ENCODE assay signal across 8 mouse cellular contexts in genomic region chr14:103069864-103070611, GRCm38 (mm10). TPM values are rescaled to one million over a fixed set of nuclear protein-coding genes. Genes with fewer than 3 reads are reported as not detected.
A peak's percentile ranks its signal among the peaks of the same experiment; 100 is the strongest.
DNase-seq lines count a peak whose midpoint lies in the region; ATAC-seq and TF ChIP-seq lines count a peak whose summit lies in the region.

TSS of gene Cln5 (plus strand) at chr14:103070216.

- peaks cover 18% of the 10 kb centered on the region for H3K4me1 ChIP-seq in bone marrow macrophage, adult 2 months (ENCODE audit: control insufficient read depth, insufficient read depth, low read length)
- peaks cover 4% of the 10 kb centered on the region; the same call in 1 of the 2 replicates for H3K4me1 ChIP-seq in embryonic fibroblast, embryonic 13.5 days (ENCODE audit: control insufficient read depth, insufficient read depth, low read length)
- H3K4me1 ChIP-seq in heart, embryonic 10.5 days: peaks cover 12% of the 10 kb centered on the region
- peaks cover 13% of the 10 kb centered on the region for H3K4me1 ChIP-seq in kidney, embryonic 15.5 days

- H3K4me3 ChIP-seq in bone marrow macrophage, adult 2 months (ENCODE audit: insufficient read depth, low read length): peak within 1 kb of the TSS; percentile 79
- peak within 1 kb of the TSS; percentile 92 for H3K4me3 ChIP-seq in embryonic fibroblast, embryonic 13.5 days (ENCODE audit: insufficient read depth, low read length)
- peak within 1 kb of the TSS; percentile 79 for H3K4me3 ChIP-seq in heart, embryonic 10.5 days
- peak within 1 kb of the TSS; percentile 86 for H3K4me3 ChIP-seq in kidney, embryonic 15.5 days (replicated peaks)

- H3K9ac ChIP-seq in kidney, embryonic 15.5 days: peak within 1 kb of the TSS; percentile 71

- H3K27me3 ChIP-seq in heart, embryonic 10.5 days (ENCODE audit: insufficient read depth, poor library complexity, severe bottlenecking): no peaks in the 10 kb centered on the region
- no peaks in the 10 kb centered on the region for H3K27me3 ChIP-seq in kidney, embryonic 15.5 days

- peaks cover 33% of the 10 kb centered on the region for H3K36me3 ChIP-seq in heart, embryonic 10.5 days
- H3K36me3 ChIP-seq in kidney, embryonic 15.5 days: peaks cover 28% of the 10 kb centered on the region

- ATAC-seq in kidney, embryonic 15.5 days (replicated peaks; ENCODE audit: low FRiP score): peak; percentile 99
- ATAC-seq in monocyte, adult 5-6 weeks (replicated peaks; ENCODE audit: insufficient number of reproducible peaks, low FRiP score, low TSS enrichment, poor library complexity, severe bottlenecking): peak; percentile 65

- no peak for TF ChIP-seq CTCF in bone marrow macrophage, adult 2 months (IDR thresholded peaks at IDR 0.05; ENCODE audit: low read depth, low read length)
- no peak for TF ChIP-seq CTCF in embryonic fibroblast, embryonic 13.5 days (IDR thresholded peaks at IDR 0.05; ENCODE audit: borderline replicate concordance, insufficient read depth, low read length)

- no peak for TF ChIP-seq POLR2A in bone marrow macrophage, adult 2 months (IDR thresholded peaks at IDR 0.05; ENCODE audit: borderline replicate concordance, low read depth, low read length)
- TF ChIP-seq POLR2A in embryonic fibroblast, embryonic 13.5 days (IDR thresholded peaks at IDR 0.05; ENCODE audit: low read depth, low read length): peak; percentile 97

- DNase-seq in A20 (ENCODE audit: low read depth, low spot score) (peak; percentile 99), liver (peak; percentile 96)
- peak; percentile 96 for DNase-seq in heart, embryonic 10.5 days (ENCODE audit: low spot score)
- DNase-seq in spleen, postnatal 4 days (ENCODE audit: low spot score in 2 of 2): peak; percentile 92 to 95

- H3K4me2 ChIP-seq in kidney, embryonic 15.5 days: peak within 1 kb of the TSS; percentile 85

- under 1% methylated on average over 65 of the region's 65 CpGs for WGBS in heart, embryonic 10.5 days
- under 1% methylated on average over 61 of the region's 65 CpGs for WGBS in kidney, embryonic 15.5 days

- no peaks in the 10 kb centered on the region for H3K9me3 ChIP-seq in heart, embryonic 10.5 days
- H3K9me3 ChIP-seq in kidney, embryonic 15.5 days (replicated peaks): no peaks in the 10 kb centered on the region

- H3K27ac ChIP-seq in bone marrow macrophage, adult 2 months (ENCODE audit: insufficient read depth, low read depth, low read length): peak within 1 kb of the TSS; percentile 97
- H3K27ac ChIP-seq in embryonic fibroblast, embryonic 13.5 days (ENCODE audit: insufficient read depth, low read length): peak within 1 kb of the TSS; percentile 84
- H3K27ac ChIP-seq in heart, embryonic 10.5 days: peak within 1 kb of the TSS; percentile 94
- peak within 1 kb of the TSS; percentile 94 for H3K27ac ChIP-seq in kidney, embryonic 15.5 days

RNA-seq across cellular contexts. Expression of gene Cln5, which starts in this region (rescaled TPM):
- polyA plus RNA-seq in bone marrow macrophage, adult 2 months (2012; ENCODE audit: insufficient read depth, insufficient read length, missing spikeins): 53.5 and 58.2 TPM in 2 replicates
- 50.8 and 52.9 TPM in 2 replicates for polyA plus RNA-seq in embryonic fibroblast, embryonic 13.5 days (2011; ENCODE audit: insufficient read length, low read depth, missing spikeins)
- 28.3 and 30.5 TPM in 2 replicates for polyA plus RNA-seq in heart, embryonic 10.5 days (2016; fragmentation: Nextera tagmentation; extraction: Ambion mirVana)
- 33.9 and 34.6 TPM in 2 replicates for polyA plus RNA-seq in kidney, embryonic 15.5 days (2015; fragmentation: Nextera tagmentation; extraction: Ambion mirVana)
- total RNA-seq in monocyte, adult 5-6 weeks (2017): 56.4 to 63.7 TPM (median 61.5 TPM) in 3 replicates

Comparison
In these comparisons a context has a peak if more than half of its experiments do, and no peak if none do; other contexts are left out.
1. Peak in every context shown above with its lines: DNase-seq, ATAC-seq, H3K4me3 ChIP-seq and H3K27ac ChIP-seq.